Mouse (Mus musculus): Measurements from ENCODE around the gene Abhd6.

DNA sequence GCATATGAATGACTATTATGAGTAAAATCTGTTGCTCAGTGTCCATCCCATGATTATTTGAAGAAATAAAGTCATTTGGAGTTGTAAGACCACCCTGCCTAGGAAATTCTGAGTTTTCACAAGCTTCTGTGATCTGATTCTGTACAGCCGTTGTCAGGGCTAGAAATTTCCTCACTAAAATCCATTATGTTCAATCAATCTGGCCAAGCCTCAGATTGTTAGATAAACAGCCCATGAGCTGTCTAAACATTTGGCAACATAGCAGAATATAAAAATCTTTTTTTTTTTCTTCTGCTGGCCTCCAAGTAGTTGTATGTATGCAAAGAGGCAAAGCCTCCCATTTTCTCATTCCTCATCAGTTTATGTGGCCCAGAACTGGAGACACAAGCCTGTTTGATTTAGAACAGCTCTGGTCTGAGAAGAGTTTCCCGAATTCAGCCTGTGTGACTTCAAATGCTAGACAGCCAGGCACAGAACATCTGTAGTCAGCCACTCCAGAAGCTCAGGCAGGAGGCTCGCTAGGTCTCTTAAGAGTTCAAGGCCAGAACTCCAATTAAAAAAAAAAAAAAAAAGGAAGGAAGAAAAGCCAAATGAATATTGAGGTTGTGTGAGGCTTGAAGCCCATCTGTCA, 92.3 kb downstream of the Abhd6 start:
- TF ChIP-seq CTCF (IDR thresholded peaks at IDR 0.05; ENCODE audit: extremely low read depth, insufficient read length, insufficient replicate concordance, low read depth, low read length) = no peak
- no peak for TF ChIP-seq POLR2A (IDR thresholded peaks at IDR 0.05; ENCODE audit: low read depth, low read length)

Measured in small intestine, adult 2 months (tissue).